Mouse (Mus musculus): ENCODE measurements at regions not wholly inside any gene's neighbourhood (a gene's known extent, or its start where the extent isn't known, plus 50 kb on each side); places are given as distances from the start of the nearest gene placed in this dataset.

- TF ChIP-seq CTCF (IDR thresholded peaks at IDR 0.05; ENCODE audit: borderline replicate concordance, insufficient read depth, low read depth, low read length) (no peak), POLR2A (IDR thresholded peaks at IDR 0.05; ENCODE audit: borderline replicate concordance, insufficient read depth, low read length) (no peak)
Observed at GRCm38 (mm10) chr9:50210481-50210880, 134.3 kb downstream of the Rpl10-ps3 start.

Measured in cerebellum, adult 2 months (tissue).